Mouse (Mus musculus) small intestine, adult 2 months (tissue): ENCODE results near the gene Yars. TPM values are rescaled to one million over a fixed set of nuclear protein-coding genes. Genes with fewer than 3 reads are reported as not detected.
A peak's percentile ranks its signal among the peaks of the same experiment; 100 is the strongest.

Source experiments
- H3K27ac ChIP-seq: fragments of 200-500 bp; 2 replicates; pipeline ENCODE4 v1.5.1; 2012; ENCODE audit warnings: low read depth, low read length, control low read depth, inconsistent platforms; ENCODE audit not compliant: insufficient read depth
- H3K27me3 ChIP-seq: fragments of 200-500 bp; 2 replicates; pipeline ENCODE4 v1.6.1; 2012; ENCODE audit warnings: mild to moderate bottlenecking, moderate library complexity, low read length, inconsistent platforms; ENCODE audit not compliant: control insufficient read depth, insufficient read depth
- H3K36me3 ChIP-seq: fragments of 200-500 bp; 2 replicates; pipeline ENCODE4 v1.6.1; 2012; ENCODE audit warnings: mild to moderate bottlenecking, low read length, control low read depth, inconsistent platforms; ENCODE audit not compliant: control insufficient read depth, insufficient read depth
- H3K4me1 ChIP-seq: fragments of 200-500 bp; 2 replicates; pipeline ENCODE4 v1.6.1; 2012; ENCODE audit warnings: low read length, inconsistent platforms, mixed read lengths; ENCODE audit not compliant: control insufficient read depth, insufficient read depth, insufficient read length
- H3K4me3 ChIP-seq: fragments of 200-500 bp; 2 replicates; pipeline ENCODE4 v1.5.1; 2012; ENCODE audit warnings: low read depth, mild to moderate bottlenecking, control low read depth, inconsistent platforms, low read length, moderate library complexity
- CTCF ChIP-seq: fragments of 200-500 bp; IDR thresholded peaks from 2 replicates; pipeline ENCODE4 v1.5.1; 2012; ENCODE audit warnings: low read depth, mild to moderate bottlenecking, control low read depth, inconsistent platforms, low read length, moderate library complexity, mixed read lengths; ENCODE audit not compliant: insufficient replicate concordance, insufficient read length; ENCODE audit errors: extremely low read depth
- POLR2A ChIP-seq: fragments of 200-500 bp; IDR thresholded peaks from 2 replicates; pipeline ENCODE4 v1.6.1; 2012; ENCODE audit warnings: low read depth, mild to moderate bottlenecking, control low read depth, inconsistent platforms, low read length, moderate library complexity
- WGBS: fragments of 180-500 bp; shearing (Covaris S2); methylation state at CpG from one replicate; pipeline ENCODE4 v1.1.7; 2018; 5-methylcytosine and 5-hydroxymethylcytosine counted together
- polyA plus RNA-seq: library from polyadenylated mRNA; depleted of rRNA; stranded (reverse); fragments of >200 nt; gene quantifications from 2 replicates; pipeline ENCODE4 v1.2.3, GENCODE M21; 2012

The Yars gene
- polyA plus RNA-seq, 1 experiment = 7.8 TPM

GRCm38 (mm10) chr4:129222019-129222925 is 32.7 kb downstream of the Yars start:
- H3K4me1 ChIP-seq = peaks cover 8% of the 10 kb centered on the region
- no peak overlapping the region for H3K27ac ChIP-seq
- H3K4me3 ChIP-seq = no peak overlapping the region
- no peaks in the 10 kb centered on the region for H3K27me3 ChIP-seq
- 87% methylated on average over 31 of the region's 31 CpGs for WGBS
- no peak for TF ChIP-seq POLR2A
- no peak for TF ChIP-seq CTCF
- H3K36me3 ChIP-seq = peaks cover 84% of the 10 kb centered on the region

DNA sequence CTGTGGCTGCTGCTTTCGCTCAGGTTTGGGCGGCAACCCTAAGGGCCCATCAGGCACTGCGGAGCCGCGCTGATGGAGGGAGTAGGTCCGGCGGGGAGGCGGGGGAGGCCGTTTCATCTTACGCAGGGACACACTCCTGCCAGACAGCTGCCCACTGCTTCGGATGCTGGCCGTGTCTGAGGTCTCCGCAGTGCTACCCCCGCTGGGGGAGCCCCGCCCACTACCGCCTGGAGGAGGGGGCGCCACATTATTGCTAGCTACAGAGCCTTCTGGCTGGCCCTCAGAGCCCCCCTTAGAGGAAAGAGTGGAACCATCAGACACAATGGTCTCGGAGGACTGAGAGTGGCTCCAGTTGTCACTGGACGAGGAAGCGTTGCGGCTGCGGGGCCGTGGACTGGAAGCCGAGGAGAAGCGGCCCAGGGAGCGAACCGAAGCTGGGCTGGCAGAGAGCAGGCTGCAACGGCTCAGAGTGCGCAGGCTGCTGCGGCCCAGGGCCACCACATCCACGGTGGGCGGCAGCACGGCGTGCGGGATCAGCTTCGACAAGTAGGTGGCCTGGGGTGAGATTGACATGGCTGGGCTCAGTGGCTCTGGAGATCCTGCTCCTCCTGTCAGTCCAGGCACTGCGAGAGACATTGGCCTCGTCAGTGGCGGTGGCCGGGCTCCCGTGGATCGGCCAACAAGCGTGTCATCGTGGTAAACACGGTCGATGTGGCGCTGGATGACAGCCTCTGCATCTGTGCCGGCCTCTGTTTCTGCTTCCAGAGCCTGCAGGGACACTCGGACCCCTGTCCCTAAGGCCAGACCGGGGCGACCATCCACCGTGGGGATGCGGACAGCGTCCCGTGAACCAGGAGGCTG is 34.1 kb downstream of the Yars start:
- no peak overlapping the region for H3K4me3 ChIP-seq
- no peak overlapping the region for H3K27ac ChIP-seq
- peaks cover 18% of the 10 kb centered on the region for H3K4me1 ChIP-seq
- H3K36me3 ChIP-seq = peaks cover 71% of the 10 kb centered on the region
- WGBS = 84% methylated on average over 55 of the region's 55 CpGs
- TF ChIP-seq POLR2A (no peak), CTCF (no peak)
- no peaks in the 10 kb centered on the region for H3K27me3 ChIP-seq

GRCm38 (mm10) chr4:129225315-129225714 is 35.8 kb downstream of the Yars start:
- Histone ChIP-seq H3K4me1 (peaks cover 28% of the 10 kb centered on the region), H3K27ac (no peak overlapping the region), H3K27me3 (no peaks in the 10 kb centered on the region), H3K4me3 (no peak overlapping the region), H3K36me3 (peaks cover 58% of the 10 kb centered on the region)
- TF ChIP-seq CTCF (no peak), POLR2A (no peak)
- WGBS = 98% methylated on average over 12 of the region's 12 CpGs

DNA sequence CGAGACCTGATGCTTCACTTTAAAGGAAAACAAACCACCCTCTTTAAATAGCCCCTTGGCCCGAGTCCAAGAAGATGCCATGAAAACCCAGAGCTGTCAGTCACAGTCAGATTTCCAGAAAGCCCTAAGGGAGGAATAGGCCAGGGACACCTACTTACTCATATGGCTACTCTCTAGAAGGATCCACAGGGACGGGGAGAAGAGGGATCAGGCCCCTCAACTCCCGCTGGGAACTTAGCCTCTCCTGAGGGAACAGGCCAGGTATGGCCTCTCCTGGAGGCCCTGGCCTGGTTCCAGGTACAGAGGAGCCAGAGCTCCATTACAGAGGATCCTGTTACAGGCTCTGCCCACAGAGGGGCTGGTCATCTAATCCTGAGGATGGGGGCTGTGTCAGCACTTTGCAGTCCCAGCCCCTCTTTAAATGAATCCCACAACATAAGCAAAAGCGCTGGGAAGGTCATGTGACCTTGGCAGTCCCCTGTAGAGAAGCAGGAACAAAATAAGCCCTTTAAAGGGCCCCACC is 36.9 kb downstream of the Yars start:
- H3K36me3 ChIP-seq = peaks cover 46% of the 10 kb centered on the region
- TF ChIP-seq CTCF = no peak
- no peak for TF ChIP-seq POLR2A
- H3K4me3 ChIP-seq = no peak overlapping the region
- no peak overlapping the region for H3K27ac ChIP-seq
- no peaks in the 10 kb centered on the region for H3K27me3 ChIP-seq
- 20% methylated on average over 5 of the region's 5 CpGs for WGBS
- peaks cover 37% of the 10 kb centered on the region for H3K4me1 ChIP-seq

- TF ChIP-seq POLR2A = no peak
- no peak for TF ChIP-seq CTCF
- peak overlapping the region; percentile 12; the same call in 1 of the 2 replicates for H3K4me3 ChIP-seq
- no peaks in the 10 kb centered on the region for H3K27me3 ChIP-seq
- H3K27ac ChIP-seq = no peak overlapping the region
- 42% methylated on average over 22 of the region's 22 CpGs for WGBS
- peaks cover 45% of the 10 kb centered on the region for H3K4me1 ChIP-seq
- peaks cover 38% of the 10 kb centered on the region for H3K36me3 ChIP-seq
Measured at GRCm38 (mm10) chr4:129227170-129227984, 37.8 kb downstream of the Yars start.

DNA sequence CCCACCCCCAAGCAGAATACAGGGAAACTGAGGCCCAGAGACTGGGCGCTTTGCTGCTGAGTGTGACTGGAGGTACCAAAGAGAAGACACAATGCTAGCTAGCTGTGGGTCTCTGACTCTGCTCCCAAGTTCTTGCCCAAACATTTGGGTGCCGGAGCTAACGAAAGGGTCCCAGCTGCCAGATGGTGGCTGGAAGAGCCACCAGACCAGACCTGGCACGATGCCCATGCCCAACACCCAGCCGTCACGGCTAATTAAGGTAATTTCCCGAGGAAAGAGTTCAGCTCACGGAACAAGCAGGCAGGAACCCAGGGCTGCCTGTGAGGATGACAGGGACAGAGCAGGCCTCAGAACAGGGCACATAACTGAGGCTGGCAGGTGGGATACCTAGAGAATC is 38.4 kb downstream of the Yars start:
- Histone ChIP-seq H3K4me3 (peak overlapping the region; percentile 16; the same call in 1 of the 2 replicates), H3K4me1 (peaks cover 49% of the 10 kb centered on the region), H3K27ac (no peak overlapping the region), H3K27me3 (no peaks in the 10 kb centered on the region), H3K36me3 (peaks cover 32% of the 10 kb centered on the region)
- TF ChIP-seq POLR2A = no peak
- no peak for TF ChIP-seq CTCF
- 29% methylated on average over 8 of the region's 8 CpGs for WGBS

DNA sequence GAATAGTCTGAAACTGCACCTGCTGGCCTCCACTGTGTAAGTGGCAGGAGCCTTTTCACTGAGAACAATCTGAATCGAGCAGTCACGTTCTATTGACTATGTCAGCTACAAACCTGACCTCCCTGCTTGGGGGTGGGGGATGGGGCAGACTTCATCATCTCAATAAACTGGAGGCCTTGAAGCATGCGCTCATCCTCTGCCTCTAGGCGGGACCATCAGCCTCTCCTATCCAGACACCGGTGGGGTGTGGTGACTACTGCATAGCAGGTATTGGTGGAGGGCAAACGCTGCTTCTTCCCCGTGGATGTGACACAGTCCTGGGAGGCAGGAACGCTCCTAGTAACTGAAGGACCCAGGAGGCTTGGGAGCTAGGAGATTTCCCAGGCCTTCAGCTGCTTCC is 41.4 kb downstream of the Yars start:
- H3K36me3 ChIP-seq = peaks cover 3% of the 10 kb centered on the region
- TF ChIP-seq CTCF = no peak
- TF ChIP-seq POLR2A = no peak
- H3K4me3 ChIP-seq = peak overlapping the region; percentile 28
- peak overlapping the region; percentile 95 for H3K27ac ChIP-seq
- H3K4me1 ChIP-seq = peaks cover 63% of the 10 kb centered on the region
- H3K27me3 ChIP-seq = no peaks in the 10 kb centered on the region
- 47% methylated on average over 8 of the region's 8 CpGs for WGBS
